ENCODE assay signal across 29 mouse cellular contexts in genomic region chr3:79720756-79721484, GRCm38 (mm10). TPM values are rescaled to one million over a fixed set of nuclear protein-coding genes. Genes with fewer than 3 reads are reported as not detected.
DNase-seq lines count a peak whose midpoint lies in the region; ATAC-seq lines count a peak whose summit lies in the region.
"Had no signal": no experiment of that assay in that cellular context is flagged by ENCODE, and none has a peak within 500 bp of the region (broad histone marks: within the 10 kb centered on the region; RNA-seq: fewer than 3 reads in every experiment).

No protein-coding gene starts in this region.

- peaks cover 39% of the 10 kb centered on the region for H3K4me1 ChIP-seq in liver, embryonic 12.5 days
- H3K4me1 ChIP-seq in liver, embryonic 15.5 days (replicated peaks): peaks cover 31% of the 10 kb centered on the region
- H3K4me1 ChIP-seq in midbrain, embryonic 10.5 days: no peaks in the 10 kb centered on the region
- H3K4me1 ChIP-seq: forebrain, embryonic 10.5 days; forebrain, embryonic 13.5 days; heart, embryonic 10.5 days; heart, embryonic 13.5 days; hindbrain, embryonic 12.5 days; hindbrain, embryonic 15.5 days had no signal

- peak; percentile 30 for DNase-seq in c-Kit-positive CD71-positive TER-119-negative erythroid progenitor cells, embryonic 14.5 days (ENCODE audit: low read depth)
- DNase-seq in spleen, adult 18-20 months: no peak
- DNase-seq in midbrain, embryonic 10.5 days (ENCODE audit: low spot score): no peak
- no peak for DNase-seq in left cerebral cortex, postnatal 36 days (ENCODE audit: low spot score in 2 of 2)
- DNase-seq: adrenal gland, adult 2 months; adrenal gland, postnatal 14 days; B cell, adult 2 months; cerebellum, adult 18-20 months; cerebellum, adult 9-10 months; cerebellum, postnatal 14 days; gastrocnemius, postnatal 10 days; gastrocnemius, postnatal 36 days; heart, adult 2 months; heart, postnatal 14 days; heart, postnatal 4 days had no signal

- no peak overlapping the region for H3K4me3 ChIP-seq in liver, embryonic 12.5 days
- H3K4me3 ChIP-seq in liver, embryonic 15.5 days (replicated peaks): no peak overlapping the region
- no peak overlapping the region for H3K4me3 ChIP-seq in midbrain, embryonic 10.5 days
- H3K4me3 ChIP-seq: forebrain, embryonic 10.5 days; forebrain, embryonic 13.5 days; heart, adult 2 months; heart, embryonic 10.5 days; heart, embryonic 13.5 days; hindbrain, embryonic 12.5 days; hindbrain, embryonic 15.5 days had no signal

- intact Hi-C loops in left cerebral cortex, postnatal 36 days (cut with DNase I): no loop called here

- H3K27me3 ChIP-seq in liver, embryonic 12.5 days (replicated peaks): no peaks in the 10 kb centered on the region
- no peaks in the 10 kb centered on the region for H3K27me3 ChIP-seq in liver, embryonic 15.5 days
- no peaks in the 10 kb centered on the region for H3K27me3 ChIP-seq in midbrain, embryonic 10.5 days (ENCODE audit: low read depth, poor library complexity, severe bottlenecking)
- H3K27me3 ChIP-seq: CH12.LX; forebrain, embryonic 13.5 days; heart, embryonic 13.5 days; hindbrain, embryonic 12.5 days; hindbrain, embryonic 15.5 days had no signal

- H3K4me2 ChIP-seq in liver, embryonic 12.5 days: peak overlapping the region; percentile 39
- peak overlapping the region; percentile 28; the same call in 1 of the 2 replicates for H3K4me2 ChIP-seq in liver, embryonic 15.5 days
- H3K4me2 ChIP-seq: forebrain, embryonic 13.5 days; heart, embryonic 13.5 days; hindbrain, embryonic 12.5 days; hindbrain, embryonic 15.5 days had no signal

- H3K27ac ChIP-seq in liver, embryonic 12.5 days: peak overlapping the region; percentile 64
- H3K27ac ChIP-seq in liver, embryonic 15.5 days (replicated peaks): peak overlapping the region; percentile 1; the same call in 1 of the 2 replicates
- no peak overlapping the region for H3K27ac ChIP-seq in midbrain, embryonic 10.5 days (replicated peaks)
- H3K27ac ChIP-seq: forebrain, embryonic 10.5 days; forebrain, embryonic 13.5 days; heart, adult 2 months; heart, embryonic 10.5 days; heart, embryonic 13.5 days; hindbrain, embryonic 12.5 days; hindbrain, embryonic 15.5 days had no signal

- H3K36me3 ChIP-seq in liver, embryonic 12.5 days: no peaks in the 10 kb centered on the region
- no peaks in the 10 kb centered on the region for H3K36me3 ChIP-seq in liver, embryonic 15.5 days (replicated peaks)
- H3K36me3 ChIP-seq in midbrain, embryonic 10.5 days: no peaks in the 10 kb centered on the region
- H3K36me3 ChIP-seq: forebrain, embryonic 10.5 days; G1E; heart, embryonic 10.5 days; heart, embryonic 13.5 days; hindbrain, embryonic 12.5 days; hindbrain, embryonic 15.5 days had no signal

- H3K9me3 ChIP-seq in liver, embryonic 12.5 days (replicated peaks): no peaks in the 10 kb centered on the region
- H3K9me3 ChIP-seq in liver, embryonic 15.5 days (replicated peaks): no peaks in the 10 kb centered on the region
- H3K9me3 ChIP-seq in midbrain, embryonic 10.5 days (replicated peaks): no peaks in the 10 kb centered on the region
- H3K9me3 ChIP-seq: forebrain, embryonic 10.5 days; forebrain, embryonic 13.5 days; G1E; heart, embryonic 10.5 days; heart, embryonic 13.5 days; hindbrain, embryonic 12.5 days; hindbrain, embryonic 15.5 days had no signal

- 49% methylated on average over 4 of the region's 4 CpGs for WGBS in liver, embryonic 12.5 days (ENCODE audit: insufficient replicate concordance)
- 40% methylated on average over 4 of the region's 4 CpGs for WGBS in liver, embryonic 15.5 days (ENCODE audit: insufficient replicate concordance)
- WGBS in midbrain, embryonic 10.5 days: 92% methylated on average over 4 of the region's 4 CpGs

- ATAC-seq in liver, embryonic 12.5 days: peak; percentile 95
- ATAC-seq in liver, embryonic 15.5 days (ENCODE audit: insufficient read depth): peak; percentile 95
- ATAC-seq: forebrain, embryonic 13.5 days; forebrain, embryonic 16.5 days; Patski had no signal

- H3K9ac ChIP-seq in liver, embryonic 12.5 days: no peak overlapping the region
- no peak overlapping the region for H3K9ac ChIP-seq in liver, embryonic 15.5 days
- H3K9ac ChIP-seq: forebrain, embryonic 13.5 days; heart, embryonic 13.5 days; hindbrain, embryonic 12.5 days; hindbrain, embryonic 15.5 days had no signal

RNA-seq across cellular contexts. Expression of gene Rxfp1, which starts 16.8 kb away (rescaled TPM):
- polyA plus RNA-seq in liver, embryonic 12.5 days (2016; fragmentation: Nextera tagmentation; extraction: Ambion mirVana): 0.02 TPM in 1 of 2 replicates, not detected in the other
- 0.02 TPM in 1 of 2 replicates, not detected in the other for polyA plus RNA-seq in liver, embryonic 15.5 days (2015; fragmentation: Nextera tagmentation; extraction: Ambion mirVana)
- not detected in 2 replicates for polyA plus RNA-seq in midbrain, embryonic 10.5 days (2016; fragmentation: Nextera tagmentation; extraction: Ambion mirVana)
- total RNA-seq in left cerebral cortex, postnatal 36 days (2021): 10 to 100 TPM; 14.6 to 18.2 TPM
- total RNA-seq: adrenal gland, adult 2 months; gastrocnemius, adult 18-20 months; gastrocnemius, postnatal 36 days; granulocyte monocyte progenitor cell, adult 5-6 weeks had no signal
- polyA plus RNA-seq: adrenal gland, adult 2 months; forebrain, embryonic 10.5 days; forebrain, embryonic 13.5 days; G1E; hindbrain, embryonic 12.5 days had no signal
